Mouse (Mus musculus) erythroblast, embryonic 14.5 days (primary cell): Measurements from ENCODE around the gene Sgms1. TPM values are rescaled to one million over a fixed set of nuclear protein-coding genes. Genes with fewer than 3 reads are reported as not detected.

Experiments used
- H3K27me3 ChIP-seq: 2 replicates; pipeline ENCODE4 v1.6.1; 2012; ENCODE audit warnings: inconsistent platforms; ENCODE audit not compliant: control insufficient read depth
- H3K36me3 ChIP-seq: 2 replicates; pipeline ENCODE4 v1.6.1; 2012; ENCODE audit warnings: mild to moderate bottlenecking, inconsistent platforms; ENCODE audit not compliant: control insufficient read depth
- H3K4me1 ChIP-seq: 2 replicates; pipeline ENCODE4 v1.6.1; 2012; ENCODE audit warnings: inconsistent platforms; ENCODE audit not compliant: control insufficient read depth
- H3K4me3 ChIP-seq: replicated peaks from 2 replicates; pipeline ENCODE3; 2012; ENCODE audit warnings: moderate library complexity, mild to moderate bottlenecking, inconsistent platforms
- H3K9me3 ChIP-seq: 2 replicates; pipeline ENCODE4 v1.6.1; 2012; ENCODE audit warnings: low read length, inconsistent platforms, mixed read lengths; ENCODE audit not compliant: control insufficient read depth
- GATA1 ChIP-seq: IDR thresholded peaks from 2 replicates; pipeline ENCODE4 v1.6.1; 2012; ENCODE audit warnings: low read length, inconsistent platforms, mixed read lengths
- TAL1 ChIP-seq: IDR thresholded peaks from 3 replicates; pipeline ENCODE4 v1.6.1; 2012; ENCODE audit warnings: low read length, inconsistent platforms, mixed read lengths
- polyA plus RNA-seq: library from polyadenylated mRNA; stranded (reverse); fragments of >175 nt; gene quantifications from 2 replicates; pipeline ENCODE4 v1.2.3, GENCODE M21; 2012

Gene Sgms1
- polyA plus RNA-seq, 1 experiment, result 0.28 TPM

GRCm38 (mm10) chr19:32107771-32108306 is 281.7 kb downstream of the Sgms1 start, which contains the start of gene Asah2:
Gene Asah2 (minus strand): TSS chr19:32108211.
- Histone ChIP-seq H3K4me1 (peaks cover 7% of the 10 kb centered on the region), H3K9me3 (no peaks in the 10 kb centered on the region), H3K4me3 (peak within 1 kb of the TSS; percentile 69), H3K36me3 (no peaks in the 10 kb centered on the region), H3K27me3 (peaks cover 5% of the 10 kb centered on the region)
- TF ChIP-seq TAL1, result no peak
- no peak for TF ChIP-seq GATA1

DNA sequence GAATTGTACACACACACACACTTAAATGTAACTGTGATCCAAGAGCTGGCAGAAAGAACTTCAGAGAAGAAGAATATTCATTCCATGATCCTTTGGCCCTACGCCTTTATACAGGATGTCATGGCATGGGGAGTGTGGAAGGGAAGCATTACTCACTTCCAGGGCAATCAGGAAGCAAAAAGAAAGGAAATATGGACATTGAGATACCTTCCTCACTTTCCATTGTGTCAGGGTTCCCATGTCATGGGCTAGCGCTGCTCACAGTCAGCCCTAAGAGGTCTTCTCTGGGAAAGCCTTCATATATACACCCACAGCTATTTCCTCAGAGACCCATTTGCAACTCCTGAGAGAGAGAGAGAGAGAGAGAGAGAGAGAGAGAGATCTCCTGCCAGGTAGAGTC is 282.8 kb downstream of the Sgms1 start:
- Histone ChIP-seq H3K9me3 (no peaks in the 10 kb centered on the region), H3K36me3 (no peaks in the 10 kb centered on the region), H3K27me3 (peaks cover 5% of the 10 kb centered on the region), H3K4me1 (peaks cover 7% of the 10 kb centered on the region), H3K4me3 (no peak overlapping the region)
- TF ChIP-seq GATA1 (no peak), TAL1 (no peak)

DNA sequence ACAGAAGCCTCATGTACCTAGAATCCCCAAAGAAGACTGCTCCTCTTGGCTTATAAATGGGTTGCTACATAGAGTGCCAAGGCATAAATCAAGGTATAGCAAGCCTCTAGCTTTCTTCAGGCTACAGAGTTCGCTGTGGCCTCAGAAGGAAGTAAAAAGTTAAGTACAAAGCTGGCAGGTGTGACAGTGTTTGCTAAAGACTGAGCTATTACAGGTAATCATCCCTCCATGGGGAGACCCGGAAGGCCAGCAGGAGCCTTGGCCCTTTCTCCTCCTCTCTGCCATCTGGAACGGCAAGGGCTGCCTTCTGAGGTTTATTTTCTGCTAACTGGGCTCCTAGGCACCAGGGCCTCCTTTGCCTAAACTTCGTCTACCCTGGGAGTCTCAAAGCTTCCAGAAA is 285.3 kb downstream of the Sgms1 start:
- TF ChIP-seq GATA1, result no peak
- TF ChIP-seq TAL1, result no peak

GRCm38 (mm10) chr19:32102976-32103300 is 286.6 kb downstream of the Sgms1 start:
- Histone ChIP-seq H3K27me3 (peaks cover 3% of the 10 kb centered on the region), H3K9me3 (no peaks in the 10 kb centered on the region), H3K36me3 (no peaks in the 10 kb centered on the region), H3K4me3 (no peak overlapping the region), H3K4me1 (peaks cover 3% of the 10 kb centered on the region)
- TF ChIP-seq TAL1, result no peak
- no peak for TF ChIP-seq GATA1

More for the DNA sequence above, 285.3 kb downstream of the Sgms1 start:
- Histone ChIP-seq H3K4me3 (no peak overlapping the region), H3K36me3 (no peaks in the 10 kb centered on the region), H3K4me1 (peaks cover 5% of the 10 kb centered on the region), H3K27me3 (peaks cover 5% of the 10 kb centered on the region), H3K9me3 (no peaks in the 10 kb centered on the region)

- H3K9me3 ChIP-seq, result no peaks in the 10 kb centered on the region
- 0 out of 2 replicates have a peak, but pooled peaks cover 2% of the 10 kb centered on the region for H3K27me3 ChIP-seq
- no peaks in the 10 kb centered on the region for H3K36me3 ChIP-seq
- no peaks in the 10 kb centered on the region for H3K4me1 ChIP-seq
- H3K4me3 ChIP-seq, result no peak overlapping the region
- TF ChIP-seq GATA1 (no peak), TAL1 (no peak)
These were observed 287.1 kb downstream of the Sgms1 start for GRCm38 (mm10) chr19:32102294-32102975.

DNA sequence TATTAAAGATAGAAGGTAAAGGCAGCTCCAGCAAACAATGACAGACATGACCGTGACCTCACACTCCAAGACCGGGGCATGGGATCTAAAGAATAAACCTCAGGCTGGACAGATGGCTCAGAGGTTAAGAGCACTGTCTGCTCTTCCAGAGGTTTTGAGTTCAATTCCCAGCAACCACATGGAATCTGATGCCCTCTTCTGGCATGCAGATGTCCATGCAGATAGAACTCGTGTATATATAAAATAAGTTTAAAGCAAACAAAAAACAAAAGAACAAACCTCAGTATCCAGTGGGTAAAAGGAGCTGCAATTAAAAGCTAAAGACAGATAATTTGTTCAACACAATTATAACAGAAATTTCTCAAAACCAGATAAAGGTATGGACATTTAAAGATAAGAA is 290.9 kb downstream of the Sgms1 start:
- H3K36me3 ChIP-seq, result no peaks in the 10 kb centered on the region
- H3K4me1 ChIP-seq, result no peaks in the 10 kb centered on the region
- no peak overlapping the region for H3K4me3 ChIP-seq
- TF ChIP-seq TAL1 (no peak), GATA1 (no peak)
- 0 out of 2 replicates have a peak, but pooled peaks cover 2% of the 10 kb centered on the region for H3K27me3 ChIP-seq
- no peaks in the 10 kb centered on the region for H3K9me3 ChIP-seq

DNA sequence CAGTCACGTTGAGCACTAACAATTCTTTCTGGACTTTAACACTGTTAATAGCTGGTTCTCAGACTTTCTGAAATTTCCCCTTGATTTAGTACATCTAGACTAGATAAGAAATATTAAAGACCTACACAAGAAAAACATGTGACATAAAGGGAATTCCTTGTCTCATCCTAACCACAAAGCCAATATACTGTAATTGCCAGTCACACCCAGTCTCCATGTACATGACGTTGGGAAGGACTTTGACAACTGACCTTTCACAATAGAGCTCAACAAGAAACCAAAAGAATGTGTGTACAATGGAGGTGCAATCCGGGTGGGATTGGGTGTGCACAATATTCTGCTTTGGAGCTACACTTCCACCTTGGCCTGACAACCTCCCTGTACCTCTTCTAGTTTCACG is 297.2 kb downstream of the Sgms1 start:
- Histone ChIP-seq H3K36me3 (no peaks in the 10 kb centered on the region), H3K9me3 (no peaks in the 10 kb centered on the region), H3K4me1 (no peaks in the 10 kb centered on the region), H3K4me3 (no peak overlapping the region), H3K27me3 (no peaks in the 10 kb centered on the region)
- TF ChIP-seq GATA1 (no peak), TAL1 (no peak)

DNA sequence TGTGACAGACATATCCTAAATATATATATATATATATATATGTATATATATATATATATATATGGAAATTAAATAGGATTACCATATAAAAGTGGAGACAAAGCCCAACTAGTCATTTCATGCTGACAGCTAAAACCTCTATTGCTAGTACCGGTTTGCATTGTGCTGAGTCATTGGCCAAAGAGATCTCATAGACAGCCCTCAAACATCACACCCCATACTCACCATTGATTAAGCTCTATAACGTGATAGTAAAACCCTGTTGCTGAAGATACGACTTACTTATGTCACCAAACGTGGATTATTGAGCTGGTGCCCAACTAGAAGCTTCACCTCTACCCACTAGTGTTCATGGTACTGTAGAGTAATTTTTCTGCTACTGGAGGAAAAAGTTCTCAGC is 298.7 kb downstream of the Sgms1 start:
- no peak overlapping the region for H3K4me3 ChIP-seq
- no peaks in the 10 kb centered on the region for H3K4me1 ChIP-seq
- no peaks in the 10 kb centered on the region for H3K9me3 ChIP-seq
- H3K27me3 ChIP-seq, result no peaks in the 10 kb centered on the region
- no peaks in the 10 kb centered on the region for H3K36me3 ChIP-seq
- TF ChIP-seq TAL1, result no peak
- TF ChIP-seq GATA1, result no peak

- Histone ChIP-seq H3K36me3 (no peaks in the 10 kb centered on the region), H3K4me1 (no peaks in the 10 kb centered on the region), H3K27me3 (no peaks in the 10 kb centered on the region), H3K9me3 (no peaks in the 10 kb centered on the region), H3K4me3 (no peak overlapping the region)
- TF ChIP-seq TAL1 (no peak), GATA1 (no peak)
These were observed 300.9 kb downstream of the Sgms1 start for GRCm38 (mm10) chr19:32088570-32088969.
